Mouse (Mus musculus) CD4-positive, CD25-positive, alpha-beta regulatory T cell, adult 2 months (primary cell): ENCODE measurements around the gene Ttc30a2.
"Not testable (repeated sequence)": the region's sequence is repeated elsewhere in the genome, so short reads cannot be mapped to it uniquely, and the experiment has no call there.

Source experiments
- DNase-seq: peaks from one replicate; pipeline ENCODE4 v3.0.0-alpha.2; 2012; ENCODE audit warnings: low read depth, low spot score

The Ttc30a2 gene

GRCm38 (mm10) chr2:75981440-75982081 is 3.6 kb upstream of the Ttc30a2 start, which contains the start of gene Ttc30a1:
TSS of gene Ttc30a1 (minus strand) at chr2:75981967.
- DNase-seq = peak; percentile 84

GRCm38 (mm10) chr2:75980933-75981439 is 3.0 kb upstream of the Ttc30a2 start:
- DNase-seq = not testable (repeated sequence)

- DNase-seq = not testable (repeated sequence)
Observed at GRCm38 (mm10) chr2:75976070-75976469, 1.9 kb downstream of the Ttc30a2 start.

GRCm38 (mm10) chr2:75974131-75974530 is 3.8 kb downstream of the Ttc30a2 start:
- DNase-seq = no peak

- peak; percentile 85 for DNase-seq
Observed at GRCm38 (mm10) chr2:75964972-75965371, 13.0 kb downstream of the Ttc30a2 start.

- peak; percentile 59 for DNase-seq
Observed at GRCm38 (mm10) chr2:75964512-75964911, 13.5 kb downstream of the Ttc30a2 start.

GRCm38 (mm10) chr2:75964051-75964450 is 13.9 kb downstream of the Ttc30a2 start:
- peak; percentile 10 for DNase-seq

- DNase-seq = no peak
Observed at GRCm38 (mm10) chr2:75963211-75963840, 14.6 kb downstream of the Ttc30a2 start.

- peak; percentile 7 for DNase-seq
Observed at GRCm38 (mm10) chr2:75960366-75961330, 17.3 kb downstream of the Ttc30a2 start.

GRCm38 (mm10) chr2:75959850-75960365 is 18.1 kb downstream of the Ttc30a2 start:
- no peak for DNase-seq

GRCm38 (mm10) chr2:75959183-75959849 is 18.7 kb downstream of the Ttc30a2 start:
- DNase-seq = no peak

- DNase-seq = no peak
Observed at GRCm38 (mm10) chr2:75955709-75956108, 22.3 kb downstream of the Ttc30a2 start.

GRCm38 (mm10) chr2:75953320-75953719 is 24.6 kb downstream of the Ttc30a2 start:
- no peak for DNase-seq

- no peak for DNase-seq
Observed at GRCm38 (mm10) chr2:75950685-75951084, 27.3 kb downstream of the Ttc30a2 start.

GRCm38 (mm10) chr2:75938117-75939063 is 39.6 kb downstream of the Ttc30a2 start, which contains the start of gene Ttc30b:
TSS of gene Ttc30b (minus strand) at chr2:75938585.
- DNase-seq = peak; percentile 91

GRCm38 (mm10) chr2:75937520-75938116 is 40.4 kb downstream of the Ttc30a2 start:
- peak; percentile 11 for DNase-seq

GRCm38 (mm10) chr2:75936685-75937084 is 41.3 kb downstream of the Ttc30a2 start:
- not testable (repeated sequence) for DNase-seq

- DNase-seq = no peak
Observed at GRCm38 (mm10) chr2:75933541-75933940, 44.4 kb downstream of the Ttc30a2 start.

GRCm38 (mm10) chr2:75930941-75931340 is 47.0 kb downstream of the Ttc30a2 start:
- no peak for DNase-seq
